ENCODE assay signal across 21 mouse cellular contexts in genomic region chr4:126447126-126447525, GRCm38 (mm10). TPM values are rescaled to one million over a fixed set of nuclear protein-coding genes. Genes with fewer than 3 reads are reported as not detected.
DNase-seq lines count a peak whose midpoint lies in the region; TF ChIP-seq lines count a peak whose summit lies in the region.
"Had no signal": no experiment of that assay in that cellular context is flagged by ENCODE, and none has a peak within 500 bp of the region (broad histone marks: within the 10 kb centered on the region; RNA-seq: fewer than 3 reads in every experiment).

No protein-coding gene starts in this region.

- WGBS in lung, adult 2 months = 70% methylated on average over 7 of the region's 7 CpGs

- TF ChIP-seq POLR2A in lung, adult 2 months (IDR thresholded peaks at IDR 0.05; ENCODE audit: borderline replicate concordance, extremely low read depth, low read depth, low read length) = no peak

- H3K4me3 ChIP-seq in lung, adult 2 months (replicated peaks; ENCODE audit: extremely low read depth, low read depth, low read length) = no peak overlapping the region
- H3K4me3 ChIP-seq: embryonic facial prominence, embryonic 10.5 days; embryonic facial prominence, embryonic 13.5 days; erythroblast, embryonic 14.5 days; forebrain, embryonic 12.5 days; forebrain, embryonic 15.5 days; heart, adult 2 months; hindbrain, embryonic 12.5 days; hindbrain, embryonic 15.5 days had no signal

- no peaks in the 10 kb centered on the region for H3K4me1 ChIP-seq in lung, adult 2 months (ENCODE audit: control insufficient read depth, insufficient read depth, low read length)
- H3K4me1 ChIP-seq: embryonic facial prominence, embryonic 10.5 days; embryonic facial prominence, embryonic 13.5 days; forebrain, embryonic 12.5 days; forebrain, embryonic 15.5 days; hindbrain, embryonic 12.5 days; hindbrain, embryonic 15.5 days had no signal

- TF ChIP-seq CTCF in lung, adult 2 months (IDR thresholded peaks at IDR 0.05; ENCODE audit: insufficient read depth, low read length) = no peak

- peak; percentile 18 for DNase-seq in gastrocnemius, postnatal 10 days
- DNase-seq in gastrocnemius, postnatal 25 days = no peak
- peak; percentile 20 for DNase-seq in lung, adult 2 months
- DNase-seq in lung, postnatal 14 days = no peak
- DNase-seq in testis, postnatal 10 days (ENCODE audit: low spot score) = peak; percentile 30
- no peak for DNase-seq in testis, postnatal 14 days (ENCODE audit: low spot score)
- DNase-seq: adrenal gland, adult 2 months; adrenal gland, postnatal 14 days; cerebellum, adult 11 months; cerebellum, adult 2 months; cerebellum, adult 9-11 months; cerebellum, postnatal 25 days; embryo, embryonic 11 days; heart, adult 2 months had no signal

RNA-seq across cellular contexts. Expression of gene Ago3, which starts 17.8 kb away (rescaled TPM):
- 10 to 100 TPM in 1 of 2 experiments, 1 to 10 TPM in 1; 7.3 to 11.5 TPM for total RNA-seq in gastrocnemius, postnatal 10 days (2021)
- total RNA-seq in gastrocnemius, postnatal 25 days (2021) = 10 to 100 TPM; 10.5 TPM
- 17.6 and 23.4 TPM in 2 replicates for polyA plus RNA-seq in lung, adult 2 months (2012; rRNA removed)

RNA-seq across cellular contexts. Expression of gene Ago1, which starts 21.3 kb away (rescaled TPM):
- total RNA-seq in gastrocnemius, postnatal 10 days (2021) = 10 to 100 TPM in 1 of 2 experiments, 1 to 10 TPM in 1; 9.1 to 13.6 TPM
- total RNA-seq in gastrocnemius, postnatal 25 days (2021) = 1 to 10 TPM; 5.6 to 6.8 TPM
- 28.5 and 35.0 TPM in 2 replicates for polyA plus RNA-seq in lung, adult 2 months (2012; rRNA removed)

Comparison
In these comparisons a context has a peak if more than half of its experiments do, and no peak if none do; other contexts are left out.
1. DNase-seq: peak in gastrocnemius, postnatal 10 days (single experiment), lung, adult 2 months (single experiment) and testis, postnatal 10 days (single experiment); none in gastrocnemius, postnatal 25 days (single experiment), lung, postnatal 14 days (single experiment) and testis, postnatal 14 days (single experiment).